In genomic region chr13:43718173-43718572, GRCm38 (mm10) we compare ENCODE assay signal across 30 mouse cellular contexts.
"Had no signal": no experiment of that assay in that cellular context is flagged by ENCODE, and none has a peak within 500 bp of the region (broad histone marks: within the 10 kb centered on the region; RNA-seq: fewer than 3 reads in every experiment).

No protein-coding gene starts in this region.

- H3K27ac ChIP-seq: limb, embryonic 10.5 days; limb, embryonic 12.5 days; limb, embryonic 13.5 days; limb, embryonic 15.5 days; liver, embryonic 12.5 days; liver, embryonic 13.5 days; liver, embryonic 14.5 days; liver, embryonic 15.5 days; lung, embryonic 15.5 days; macrophage; midbrain, embryonic 10.5 days; midbrain, embryonic 12.5 days; midbrain, embryonic 15.5 days; neural tube, embryonic 12.5 days had no signal

- H3K36me3 ChIP-seq: limb, embryonic 10.5 days; limb, embryonic 12.5 days; limb, embryonic 13.5 days; limb, embryonic 15.5 days; liver, embryonic 12.5 days; liver, embryonic 13.5 days; liver, embryonic 15.5 days; lung, embryonic 15.5 days; midbrain, embryonic 10.5 days; midbrain, embryonic 12.5 days; midbrain, embryonic 15.5 days; neural tube, embryonic 12.5 days had no signal

- H3K4me1 ChIP-seq: limb, embryonic 10.5 days; limb, embryonic 12.5 days; limb, embryonic 13.5 days; limb, embryonic 15.5 days; liver, embryonic 15.5 days; lung, embryonic 15.5 days; megakaryocyte, embryonic 14.5 days; midbrain, embryonic 15.5 days; neural tube, embryonic 12.5 days had no signal

- H3K4me3 ChIP-seq: limb, embryonic 10.5 days; limb, embryonic 12.5 days; limb, embryonic 13.5 days; limb, embryonic 15.5 days; liver, embryonic 12.5 days; liver, embryonic 13.5 days; liver, embryonic 15.5 days; lung, embryonic 15.5 days; megakaryocyte, embryonic 14.5 days; midbrain, embryonic 10.5 days; midbrain, embryonic 12.5 days; midbrain, embryonic 15.5 days; myocyte; neural tube, embryonic 12.5 days had no signal

- H3K9ac ChIP-seq: limb, embryonic 12.5 days; limb, embryonic 13.5 days; limb, embryonic 15.5 days; liver, embryonic 12.5 days; liver, embryonic 13.5 days; liver, embryonic 14.5 days; liver, embryonic 15.5 days; liver, postnatal 0 days; lung, embryonic 14.5 days; lung, embryonic 15.5 days; midbrain, embryonic 12.5 days; midbrain, embryonic 15.5 days; neural tube, embryonic 12.5 days had no signal

- H3K4me2 ChIP-seq: limb, embryonic 12.5 days; limb, embryonic 13.5 days; limb, embryonic 15.5 days; liver, embryonic 11.5 days; liver, embryonic 12.5 days; liver, embryonic 13.5 days; liver, embryonic 15.5 days; lung, embryonic 14.5 days; lung, embryonic 15.5 days; midbrain, embryonic 12.5 days; midbrain, embryonic 15.5 days; neural tube, embryonic 12.5 days had no signal

- DNase-seq: left cerebral cortex, postnatal 4 days; liver; liver, embryonic 13.5 days; liver, postnatal 0 days; lung, adult 18-20 months; lung, adult 2 months; lung, embryonic 14.5 days; lung, postnatal 10 days; lung, postnatal 14 days; lung, postnatal 36 days; lung, postnatal 4 days; midbrain, embryonic 14.5 days had no signal

- H3K9me3 ChIP-seq: limb, embryonic 10.5 days; limb, embryonic 12.5 days; limb, embryonic 13.5 days; limb, embryonic 15.5 days; liver, embryonic 12.5 days; liver, embryonic 13.5 days; liver, embryonic 15.5 days; lung, embryonic 15.5 days; megakaryocyte, embryonic 14.5 days; midbrain, embryonic 10.5 days; midbrain, embryonic 12.5 days; midbrain, embryonic 15.5 days; neural tube, embryonic 12.5 days had no signal

- ATAC-seq: liver, embryonic 12.5 days; liver, postnatal 0 days; lung, postnatal 0 days; midbrain, embryonic 15.5 days; midbrain, embryonic 16.5 days had no signal

- H3K27me3 ChIP-seq: limb, embryonic 12.5 days; limb, embryonic 13.5 days; limb, embryonic 15.5 days; liver, embryonic 12.5 days; liver, embryonic 13.5 days; lung, embryonic 15.5 days; midbrain, embryonic 15.5 days; neural tube, embryonic 12.5 days had no signal
